Mouse (Mus musculus) bone marrow, adult 2 months (tissue): ENCODE results near the gene Elmo2.

Experiments used
- CTCF ChIP-seq: fragments of 200-500 bp; IDR thresholded peaks from 2 replicates; pipeline ENCODE4 v1.5.1; 2011; ENCODE audit warnings: low read length, control low read depth; ENCODE audit not compliant: control insufficient read depth, insufficient read depth
- POLR2A ChIP-seq: fragments of 200-500 bp; IDR thresholded peaks from 2 replicates; pipeline ENCODE4 v1.6.1; 2011; ENCODE audit warnings: low read depth, mild to moderate bottlenecking, control low read depth, low read length, borderline replicate concordance; ENCODE audit not compliant: control insufficient read depth

DNA sequence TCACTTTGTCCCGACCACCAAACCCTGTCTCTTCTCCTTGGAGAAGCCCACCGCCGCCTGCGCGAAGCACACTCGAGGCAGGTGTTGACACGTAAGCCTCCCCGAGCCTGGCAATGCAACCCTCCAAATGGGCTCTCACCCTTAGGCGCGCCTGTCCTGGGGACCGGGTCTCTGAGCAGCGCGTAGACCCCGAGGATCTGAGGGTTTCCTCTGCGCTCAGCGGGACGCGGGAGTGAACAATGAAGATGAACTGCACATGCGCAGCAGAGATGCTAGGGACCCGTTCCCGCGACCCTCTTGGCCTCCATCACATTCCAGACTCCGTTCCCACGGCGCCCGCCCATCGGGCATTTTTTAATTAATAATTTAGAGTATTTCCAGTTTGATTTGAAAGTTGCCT lies 42.2 kb upstream of the Elmo2 start, which contains the start of gene Zfp663:
- no peak for TF ChIP-seq CTCF
- TF ChIP-seq POLR2A: no peak
